Mouse (Mus musculus) frontal cortex, postnatal 36 days (tissue): ENCODE results near the gene Slc29a4.

Experiments used
- DNase-seq, 2 experiments: peaks; one replicate each; pipeline ENCODE4 v3.0.0; 2022; ENCODE audit warnings: low spot score in 2 of 2

Gene Slc29a4

GRCm38 (mm10) chr5:142696258-142696657, 3.9 kb downstream of the Slc29a4 start:
- DNase-seq = no peak

DNA sequence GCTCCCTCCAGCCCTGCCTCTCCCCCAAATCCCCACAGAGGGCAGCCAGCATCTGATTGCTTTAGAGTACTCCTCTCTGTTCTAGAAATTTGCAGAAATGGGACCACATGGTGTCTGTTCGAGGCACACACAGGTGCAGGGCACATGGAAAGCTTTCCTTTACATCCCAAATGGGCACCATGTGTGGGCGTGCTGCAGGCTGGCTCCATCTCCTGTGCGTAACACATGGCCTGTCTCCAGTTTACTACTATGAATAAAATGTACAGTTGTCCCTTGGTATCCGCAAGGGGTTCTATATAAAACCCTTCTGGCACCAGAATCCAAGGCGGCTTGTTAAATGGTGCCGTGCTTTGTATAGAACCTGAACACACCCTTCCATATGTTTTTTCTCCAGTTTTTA, 4.6 kb downstream of the Slc29a4 start:
- peak; percentile 56 to 86 for DNase-seq

- no peak for DNase-seq
These were observed 5.4 kb downstream of the Slc29a4 start for GRCm38 (mm10) chr5:142697742-142698141.

DNA sequence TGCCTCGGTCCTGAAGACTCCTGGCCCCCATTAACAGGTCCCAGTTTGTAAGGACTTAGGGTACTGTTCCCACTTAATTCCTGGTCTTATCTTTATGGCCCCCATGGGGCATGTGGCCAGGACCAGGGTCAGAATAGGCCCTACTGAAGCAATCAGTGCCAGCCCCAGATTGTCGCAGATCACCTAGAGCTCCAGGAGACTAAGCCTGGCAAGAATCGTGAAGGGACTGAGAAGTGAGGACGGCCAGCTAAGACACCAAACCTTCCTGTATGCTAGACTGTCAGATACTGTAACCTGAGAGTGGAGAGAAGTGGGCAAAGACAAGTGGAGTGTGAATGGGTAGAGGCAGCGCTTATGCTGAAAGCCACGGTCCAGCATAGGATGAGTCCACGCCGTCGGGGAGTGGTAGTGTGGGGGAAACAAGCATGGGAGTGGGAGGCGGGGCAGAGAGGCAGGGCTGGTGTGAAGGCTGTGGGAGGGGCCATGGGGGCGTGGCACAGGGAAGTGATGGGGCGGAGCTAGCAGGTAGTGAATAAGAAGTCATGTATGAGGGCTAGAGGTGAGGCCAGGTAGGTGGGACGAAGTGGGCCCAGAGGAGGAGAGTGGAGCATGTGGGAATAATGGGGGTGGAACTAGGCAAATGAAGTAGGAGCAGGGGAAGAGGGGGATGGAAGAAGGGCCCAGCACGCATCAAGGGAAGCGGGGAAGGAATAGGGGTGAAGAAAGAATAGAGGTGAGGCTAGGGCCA, 8.7 kb downstream of the Slc29a4 start:
- DNase-seq = no peak

DNA sequence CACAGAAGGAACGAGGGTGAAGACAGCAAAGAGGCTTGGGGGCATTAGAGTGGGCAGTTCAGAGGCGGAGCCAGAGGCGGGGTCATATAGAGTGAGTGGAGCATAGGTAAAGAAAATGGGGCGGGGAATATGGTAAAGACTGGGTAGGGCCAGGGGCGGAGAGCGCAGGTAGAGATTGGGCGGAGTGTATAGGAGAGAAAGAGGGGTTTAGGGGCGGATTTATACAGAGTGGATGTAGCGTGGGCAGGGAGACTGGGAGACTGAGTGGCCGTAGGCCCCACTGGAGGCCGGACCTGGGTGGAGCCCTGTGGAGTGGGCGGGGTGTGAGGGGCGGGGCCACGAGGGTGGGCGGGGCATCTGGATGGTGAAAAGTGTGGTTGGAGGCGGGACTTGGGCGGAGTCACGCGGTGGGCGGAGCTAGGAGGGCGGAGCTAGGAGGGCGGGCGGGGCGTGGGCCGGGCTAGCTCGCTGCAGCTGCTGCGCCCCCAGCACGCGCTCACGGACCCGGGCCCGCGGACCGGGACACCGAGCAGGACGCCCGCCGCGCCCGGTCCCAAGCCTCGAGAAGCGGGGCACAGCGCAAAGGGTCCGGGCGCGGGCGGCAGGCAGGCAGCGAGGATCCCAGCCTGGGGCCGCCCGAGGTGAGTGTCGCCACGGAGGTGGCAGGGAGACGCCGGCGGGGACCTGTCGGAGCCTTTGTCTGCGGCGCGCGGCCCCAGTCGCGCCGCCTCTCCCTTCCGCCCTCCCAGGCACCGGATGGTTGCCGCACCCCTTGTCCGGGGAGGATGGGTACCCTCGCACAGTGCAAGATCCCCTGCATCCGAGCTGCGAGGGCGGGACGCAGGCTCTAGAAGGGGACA, 9.6 kb downstream of the Slc29a4 start:
- DNase-seq = no peak

DNA sequence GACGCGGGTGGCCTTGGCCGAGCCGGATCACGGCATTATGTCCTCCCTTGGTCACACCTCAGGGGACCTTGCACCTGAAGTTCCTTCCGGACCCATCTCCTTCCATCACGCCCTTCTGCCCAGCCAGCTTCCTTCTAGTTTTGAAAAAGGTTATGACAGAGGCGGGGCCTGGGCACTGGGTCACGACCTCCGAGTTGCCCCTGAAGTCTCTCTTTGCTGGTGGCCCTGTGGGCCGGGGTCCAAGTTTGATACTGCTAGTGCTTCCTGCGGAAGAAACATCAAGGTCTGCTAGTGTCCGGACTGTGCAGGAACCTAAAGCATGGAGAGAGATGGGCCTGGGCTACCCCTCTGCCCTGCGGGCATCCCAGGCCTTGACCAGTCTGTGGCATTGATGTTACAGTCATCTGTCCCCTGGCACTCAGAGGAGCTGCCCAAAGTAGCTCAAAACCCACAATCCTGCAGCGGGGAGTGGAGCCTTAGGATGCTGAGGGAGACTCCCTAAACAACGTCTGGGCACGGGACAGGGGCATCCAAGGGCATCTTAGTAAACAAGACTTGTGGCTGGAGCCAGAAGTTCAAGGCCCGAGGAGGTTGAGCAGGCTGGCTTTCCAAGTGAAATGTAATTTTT, 10.3 kb downstream of the Slc29a4 start:
- DNase-seq = no peak

- peak; percentile 51 to 56 for DNase-seq
These were observed 11.3 kb downstream of the Slc29a4 start for GRCm38 (mm10) chr5:142703569-142703968.

DNA sequence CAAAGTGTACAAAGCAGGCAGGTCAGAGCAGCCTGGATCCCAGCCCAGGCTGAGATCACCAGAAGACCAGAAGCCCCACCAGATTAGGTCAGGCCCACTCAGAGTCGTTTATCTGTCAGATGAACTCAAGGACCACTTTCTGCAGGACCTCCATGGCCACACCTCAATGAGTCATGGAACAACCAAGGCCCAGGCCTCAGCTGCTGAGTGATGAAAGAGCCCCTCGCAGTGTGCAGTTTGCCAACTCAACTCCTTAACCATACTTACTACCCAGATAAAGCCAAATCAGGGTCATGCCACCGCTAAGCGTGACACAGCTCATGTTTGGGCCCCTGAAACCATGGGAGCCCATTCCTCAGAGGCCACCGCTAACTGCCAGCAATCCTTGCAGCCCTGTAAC, 15.4 kb downstream of the Slc29a4 start:
- DNase-seq = no peak

- DNase-seq = no peak
These were observed 17.1 kb downstream of the Slc29a4 start for GRCm38 (mm10) chr5:142709436-142709835.

- no peak for DNase-seq
These were observed 20.1 kb downstream of the Slc29a4 start for GRCm38 (mm10) chr5:142712373-142712772.

GRCm38 (mm10) chr5:142713966-142714365, 21.7 kb downstream of the Slc29a4 start:
- no peak for DNase-seq

DNA sequence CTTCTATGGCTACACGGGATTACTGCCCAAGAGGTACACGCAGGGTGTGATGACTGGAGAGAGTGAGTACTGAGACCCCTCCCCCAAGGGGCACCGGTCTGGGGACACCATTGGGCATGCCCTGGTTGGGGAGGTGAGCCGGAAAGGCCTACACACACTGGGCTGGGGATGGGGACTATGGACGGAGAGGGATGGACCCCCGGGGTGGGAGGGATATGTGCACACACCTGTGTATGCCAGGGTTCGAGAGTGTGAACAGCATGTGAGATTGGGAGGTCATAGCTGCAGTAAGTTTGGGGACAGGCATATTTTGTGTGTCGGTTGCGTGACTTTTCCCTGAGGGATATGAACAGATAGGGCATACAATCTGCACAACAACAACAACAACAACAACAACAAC, 22.7 kb downstream of the Slc29a4 start:
- DNase-seq = no peak

DNA sequence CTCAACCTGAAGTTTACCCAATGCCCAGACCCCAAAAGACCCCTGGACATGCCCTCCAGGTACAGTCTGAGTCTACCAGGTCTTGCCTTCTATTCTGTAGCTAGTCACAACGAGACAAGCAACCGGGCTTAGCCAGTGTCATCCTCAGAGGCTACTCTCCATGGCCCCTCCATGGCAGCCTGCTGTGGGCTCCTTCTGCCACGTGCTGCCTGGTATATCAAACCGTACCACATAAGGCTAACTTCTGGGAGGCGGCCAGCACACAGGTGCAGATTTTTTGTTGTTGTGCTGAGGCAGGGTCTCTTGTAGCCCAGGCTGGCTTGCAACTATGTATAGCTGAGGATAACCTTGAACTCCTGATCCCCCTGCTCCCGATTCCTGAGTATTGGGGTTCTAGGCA, 23.7 kb downstream of the Slc29a4 start:
- no peak for DNase-seq

GRCm38 (mm10) chr5:142718037-142718436, 25.7 kb downstream of the Slc29a4 start:
- DNase-seq = peak; percentile 82 to 83

GRCm38 (mm10) chr5:142718486-142718885, 26.2 kb downstream of the Slc29a4 start:
- DNase-seq = no peak

DNA sequence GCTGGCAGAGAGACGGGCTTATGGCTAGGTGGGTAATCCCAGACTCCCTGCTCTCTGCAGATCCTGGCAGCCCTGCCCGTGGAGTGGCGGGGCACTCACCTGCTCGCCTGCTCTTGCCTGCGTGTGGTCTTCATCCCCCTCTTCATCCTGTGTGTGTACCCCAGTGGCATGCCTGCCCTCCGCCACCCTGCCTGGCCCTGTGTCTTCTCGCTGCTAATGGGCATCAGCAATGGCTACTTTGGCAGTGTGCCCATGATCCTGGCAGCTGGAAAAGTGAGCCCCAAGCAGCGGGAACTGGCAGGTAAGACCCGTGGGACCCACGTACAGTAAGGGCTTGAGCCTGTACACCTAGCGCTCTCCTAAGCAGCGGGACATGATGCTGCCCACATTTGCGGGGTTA, 27.6 kb downstream of the Slc29a4 start:
- no peak for DNase-seq

- DNase-seq = peak in 1 of 2 experiments; percentile 58
These were observed 31.3 kb downstream of the Slc29a4 start for GRCm38 (mm10) chr5:142723520-142724133.

- no peak for DNase-seq
These were observed 32.0 kb downstream of the Slc29a4 start for GRCm38 (mm10) chr5:142724265-142724664.

GRCm38 (mm10) chr5:142726748-142727147, 34.4 kb downstream of the Slc29a4 start:
- no peak for DNase-seq

GRCm38 (mm10) chr5:142728301-142728700, 36.0 kb downstream of the Slc29a4 start:
- no peak for DNase-seq

DNA sequence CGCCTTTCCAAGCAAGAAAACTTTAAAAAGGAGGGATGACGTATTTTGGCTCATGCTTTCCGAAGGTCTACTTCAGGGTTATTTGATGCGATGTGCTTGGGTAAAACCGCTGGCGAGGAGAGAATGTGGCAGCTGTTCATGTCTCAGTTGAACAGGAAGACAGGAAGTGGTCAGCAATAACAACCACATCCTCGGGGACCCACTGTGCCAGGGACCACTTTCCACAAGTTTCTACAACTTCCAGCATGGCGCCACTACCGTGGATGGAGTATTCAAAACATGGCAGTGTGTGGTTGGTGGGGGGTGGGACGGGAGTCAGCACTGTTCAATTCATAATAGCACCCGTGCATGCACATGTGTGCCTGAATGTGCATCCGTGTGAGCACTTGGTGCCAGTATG, 38.0 kb downstream of the Slc29a4 start:
- DNase-seq = no peak

GRCm38 (mm10) chr5:142731916-142732315, 39.6 kb downstream of the Slc29a4 start:
- DNase-seq = no peak
